Mouse (Mus musculus): ENCODE data around the gene Map1lc3b. TPM values are rescaled to one million over a fixed set of nuclear protein-coding genes. Genes with fewer than 3 reads are reported as not detected.
"Not testable (repeated sequence)": the region's sequence is repeated elsewhere in the genome, so short reads cannot be mapped to it uniquely, and the experiment has no call there.

Gene Map1lc3b
- polyA plus RNA-seq, 1 experiment from 2014 or later, result 211 TPM

DNA sequence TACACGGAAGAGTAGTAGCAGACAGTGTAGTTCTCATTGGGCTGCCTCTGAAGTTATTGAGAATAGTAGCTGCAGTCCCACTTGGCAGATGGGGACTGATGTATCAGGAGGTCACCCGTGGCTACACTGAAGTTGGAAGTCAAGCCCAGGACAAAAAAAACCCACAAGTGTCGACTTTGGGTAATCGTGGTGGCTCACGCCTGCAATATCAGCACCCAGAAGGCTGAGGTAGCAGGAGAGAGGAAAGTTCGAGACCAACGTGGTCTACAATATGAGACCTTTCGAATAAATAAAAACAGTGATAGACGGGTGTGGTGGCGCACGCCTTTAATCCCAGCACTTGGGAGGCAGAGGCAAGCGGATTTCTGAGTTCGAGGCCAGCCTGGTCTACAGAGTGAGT is 5.4 kb upstream of the Map1lc3b start:
- ATAC-seq (ENCODE audit: low FRiP score, low TSS enrichment), result no peak
- Histone ChIP-seq H3K36me3 (ENCODE audit: insufficient read depth, low read length) (no peaks in the 10 kb centered on the region), H3K27ac (ENCODE audit: low read length) (no peak overlapping the region), H3K27me3 (ENCODE audit: insufficient read depth, low read length) (no peaks in the 10 kb centered on the region), H3K4me2 (replicated peaks; ENCODE audit: low read depth, low read length) (peak overlapping the region; percentile 61), H3K9me3 (ENCODE audit: low read length) (no peaks in the 10 kb centered on the region), H3K4me1 (ENCODE audit: insufficient read depth, low read length) (peaks cover 13% of the 10 kb centered on the region; the same call in 1 of the 2 replicates), H3K9ac (replicated peaks; ENCODE audit: low read length) (peak overlapping the region; percentile 77), H3K4me3 (ENCODE audit: low read length) (peak overlapping the region; percentile 67)
- WGBS, result 47% methylated on average over 13 of the region's 13 CpGs

DNA sequence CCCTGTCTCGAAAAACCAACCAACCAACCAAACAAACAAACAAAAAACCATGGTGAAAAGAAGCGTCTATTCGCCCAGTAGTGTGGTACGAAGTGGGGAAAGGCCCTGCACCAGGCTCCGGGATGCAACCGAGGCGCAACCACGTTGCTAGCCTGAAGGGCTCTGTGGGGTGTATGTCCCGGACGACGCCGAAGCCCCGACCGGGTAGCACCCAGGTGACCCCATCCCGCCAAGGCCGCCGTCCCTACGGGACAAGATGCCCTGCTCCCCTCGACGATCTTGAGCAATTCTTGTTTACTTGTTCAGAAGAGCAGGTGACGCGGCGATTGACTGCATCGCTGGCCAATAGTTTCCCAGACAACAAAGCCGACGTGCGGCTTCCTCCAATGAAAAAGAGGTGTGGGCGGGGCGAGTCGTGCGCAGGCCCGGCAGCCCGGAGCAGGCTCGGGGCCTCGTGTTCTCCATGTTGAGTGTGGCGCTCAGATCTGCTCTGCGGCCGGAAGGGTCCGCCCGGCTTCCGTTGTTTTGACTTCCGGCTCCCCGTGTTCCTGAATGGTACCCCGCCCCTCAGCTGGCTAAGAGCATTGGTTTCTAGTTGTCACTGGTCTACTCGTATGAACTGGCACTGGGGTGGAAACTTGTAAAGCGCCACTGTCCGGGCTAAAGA is 4.9 kb upstream of the Map1lc3b start:
- no peaks in the 10 kb centered on the region for H3K36me3 ChIP-seq (ENCODE audit: insufficient read depth, low read length)
- ATAC-seq (ENCODE audit: low FRiP score, low TSS enrichment), result peak; percentile 95
- peak overlapping the region; percentile 67 for H3K4me3 ChIP-seq (ENCODE audit: low read length)
- H3K9ac ChIP-seq (replicated peaks; ENCODE audit: low read length), result peak overlapping the region; percentile 77
- peaks cover 15% of the 10 kb centered on the region; the same call in 1 of the 2 replicates for H3K4me1 ChIP-seq (ENCODE audit: insufficient read depth, low read length)
- H3K4me2 ChIP-seq (replicated peaks; ENCODE audit: low read depth, low read length), result peak overlapping the region; percentile 66
- 0 out of 2 replicates have a peak overlapping the region, but pooled peaks have one; percentile 39 for H3K27ac ChIP-seq (ENCODE audit: low read length)
- no peaks in the 10 kb centered on the region for H3K9me3 ChIP-seq (ENCODE audit: low read length)
- WGBS, result 2% methylated on average over 47 of the region's 47 CpGs
- H3K27me3 ChIP-seq (ENCODE audit: insufficient read depth, low read length), result no peaks in the 10 kb centered on the region

DNA sequence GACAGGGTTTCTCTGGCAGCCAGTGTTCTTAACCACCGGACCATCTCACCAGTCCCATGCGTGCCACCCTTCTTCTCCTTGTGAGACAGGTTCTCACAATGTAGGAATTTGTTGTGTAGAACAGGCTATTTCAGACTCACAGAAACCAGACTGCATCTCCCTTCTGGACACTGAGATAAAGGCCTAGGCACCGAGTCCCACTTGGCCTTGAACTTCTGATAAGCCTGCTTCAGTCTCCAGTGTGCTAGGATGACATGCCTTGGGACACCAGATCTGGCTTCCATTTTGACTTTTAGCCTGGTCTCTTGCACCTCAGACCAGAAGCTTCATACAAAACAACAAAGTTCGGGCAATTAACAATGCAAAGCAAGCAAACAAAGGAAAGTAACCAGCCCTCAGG is 1.4 kb upstream of the Map1lc3b start:
- 85% methylated on average over 4 of the region's 4 CpGs for WGBS
- no peak overlapping the region for H3K9ac ChIP-seq (replicated peaks; ENCODE audit: low read length)
- no peaks in the 10 kb centered on the region for H3K9me3 ChIP-seq (ENCODE audit: low read length)
- peaks cover 26% of the 10 kb centered on the region for H3K4me1 ChIP-seq (ENCODE audit: insufficient read depth, low read length)
- no peak for ATAC-seq (ENCODE audit: low FRiP score, low TSS enrichment)
- no peak overlapping the region for H3K27ac ChIP-seq (ENCODE audit: low read length)
- H3K36me3 ChIP-seq (ENCODE audit: insufficient read depth, low read length), result no peaks in the 10 kb centered on the region
- H3K27me3 ChIP-seq (ENCODE audit: insufficient read depth, low read length), result no peaks in the 10 kb centered on the region
- no peak overlapping the region for H3K4me3 ChIP-seq (ENCODE audit: low read length)
- H3K4me2 ChIP-seq (replicated peaks; ENCODE audit: low read depth, low read length), result no peak overlapping the region

DNA sequence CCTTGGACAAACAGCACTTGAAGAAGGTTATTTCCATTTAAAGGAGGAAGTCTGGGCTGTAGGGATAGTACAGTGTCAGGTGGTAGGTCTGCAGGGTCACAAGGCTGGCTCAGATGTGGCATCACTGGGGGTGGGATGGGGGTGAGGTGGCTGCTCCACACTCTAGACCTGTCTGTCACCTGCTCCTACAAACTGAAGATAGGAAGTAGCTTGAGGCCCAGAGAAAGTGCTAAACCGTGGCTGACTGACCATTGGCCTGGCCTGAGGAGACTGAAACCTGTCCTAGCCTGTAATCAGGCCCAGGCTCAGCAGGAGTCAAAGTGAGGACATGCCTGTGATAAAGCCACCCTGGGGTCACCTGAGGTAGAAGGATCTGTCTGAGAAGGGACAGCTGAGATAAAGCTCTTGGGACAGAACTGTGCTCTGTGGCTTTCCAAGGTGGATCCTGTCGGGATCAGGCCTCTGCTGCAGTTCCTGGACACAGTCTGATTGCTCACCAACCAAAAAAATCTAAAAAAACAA is 895 bp upstream of the Map1lc3b start:
- no peaks in the 10 kb centered on the region for H3K27me3 ChIP-seq (ENCODE audit: insufficient read depth, low read length)
- H3K27ac ChIP-seq (ENCODE audit: low read length), result no peak overlapping the region
- WGBS, result 42% methylated on average over 2 of the region's 2 CpGs
- H3K4me3 ChIP-seq (ENCODE audit: low read length), result no peak overlapping the region
- no peak overlapping the region; the same call in 1 of the 2 replicates for H3K9ac ChIP-seq (replicated peaks; ENCODE audit: low read length)
- no peak for ATAC-seq (ENCODE audit: low FRiP score, low TSS enrichment)
- peak overlapping the region; percentile 71; the same call in 1 of the 2 replicates for H3K4me2 ChIP-seq (replicated peaks; ENCODE audit: low read depth, low read length)
- H3K36me3 ChIP-seq (ENCODE audit: insufficient read depth, low read length), result peaks cover under 1% of the 10 kb centered on the region; the same call in 1 of the 2 replicates
- H3K4me1 ChIP-seq (ENCODE audit: insufficient read depth, low read length), result peaks cover 26% of the 10 kb centered on the region
- no peaks in the 10 kb centered on the region for H3K9me3 ChIP-seq (ENCODE audit: low read length)

DNA sequence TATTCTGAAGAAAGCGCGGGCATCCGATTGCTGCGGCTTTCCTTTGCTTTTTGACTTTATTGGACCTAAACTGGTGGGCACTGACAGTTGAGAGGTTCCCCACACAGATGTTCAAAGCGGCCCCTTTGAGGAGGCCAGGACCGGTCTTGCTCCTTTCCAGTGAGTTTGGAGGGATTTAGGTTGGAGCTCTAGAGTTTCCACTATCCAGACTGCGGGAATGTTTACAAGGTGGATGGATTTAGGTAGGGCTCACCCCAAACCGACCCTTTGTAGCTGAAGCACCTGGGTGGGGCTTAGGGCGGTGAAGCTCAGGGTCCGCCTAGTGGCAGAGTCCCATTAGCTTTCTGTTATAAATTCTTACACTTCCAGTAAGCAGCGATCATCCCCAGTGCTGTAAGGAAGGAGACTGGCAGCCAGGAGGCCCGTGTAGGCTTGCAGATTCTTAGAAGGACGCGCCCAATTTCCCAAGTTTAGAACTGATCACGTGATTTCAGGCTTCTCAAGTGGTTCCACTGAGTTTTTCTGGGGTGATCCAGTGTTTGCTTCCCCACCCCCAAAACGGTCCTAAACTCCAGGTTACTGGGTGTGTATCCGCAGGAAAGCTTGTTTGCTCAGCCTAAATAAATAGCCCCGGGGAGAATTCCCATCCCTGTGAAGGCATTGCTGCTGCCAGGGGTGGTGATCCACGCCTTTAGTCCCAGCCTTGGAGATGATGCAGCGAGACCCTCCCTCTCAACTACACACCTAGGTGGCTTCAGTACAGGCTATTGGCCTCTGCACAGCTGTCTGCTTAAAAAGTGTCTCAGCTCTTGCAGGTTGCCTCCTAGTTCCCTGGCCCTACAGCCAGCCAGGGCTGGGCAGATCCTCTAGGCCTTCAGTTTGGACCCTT is 1.3 kb downstream of the Map1lc3b start:
- WGBS, result 12% methylated on average over 20 of the region's 20 CpGs
- ATAC-seq (ENCODE audit: low FRiP score, low TSS enrichment), result peak; percentile 33; the same call in 1 of the 2 replicates
- no peaks in the 10 kb centered on the region for H3K9me3 ChIP-seq (ENCODE audit: low read length)
- H3K27me3 ChIP-seq (ENCODE audit: insufficient read depth, low read length), result no peaks in the 10 kb centered on the region
- H3K4me2 ChIP-seq (replicated peaks; ENCODE audit: low read depth, low read length), result peak overlapping the region; percentile 71
- peaks cover 15% of the 10 kb centered on the region for H3K4me1 ChIP-seq (ENCODE audit: insufficient read depth, low read length)
- peak overlapping the region; percentile 85 for H3K9ac ChIP-seq (replicated peaks; ENCODE audit: low read length)
- peak overlapping the region; percentile 32; the same call in 1 of the 2 replicates for H3K27ac ChIP-seq (ENCODE audit: low read length)
- peaks cover 17% of the 10 kb centered on the region for H3K36me3 ChIP-seq (ENCODE audit: insufficient read depth, low read length)
- peak overlapping the region; percentile 86 for H3K4me3 ChIP-seq (ENCODE audit: low read length)

DNA sequence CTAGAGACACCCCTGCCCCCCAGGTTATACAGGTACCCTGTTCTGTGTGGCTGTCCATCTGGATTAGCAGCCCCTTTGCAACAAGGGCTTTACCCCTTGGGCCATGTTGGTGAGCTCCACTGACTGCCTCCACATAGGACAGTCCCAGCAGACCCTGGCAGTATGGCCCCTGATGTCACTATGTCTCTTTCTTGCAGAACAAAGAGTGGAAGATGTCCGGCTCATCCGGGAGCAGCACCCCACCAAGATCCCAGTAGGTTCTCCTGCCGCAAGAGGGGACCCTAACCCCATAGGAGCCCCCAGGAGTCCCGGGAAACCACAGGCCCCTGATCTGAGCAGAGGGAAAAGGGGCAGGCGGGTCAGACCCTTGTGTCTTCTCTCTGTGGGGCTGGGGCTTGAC is 3.1 kb downstream of the Map1lc3b start:
- 89% methylated on average over 5 of the region's 5 CpGs for WGBS
- H3K4me2 ChIP-seq (replicated peaks; ENCODE audit: low read depth, low read length), result no peak overlapping the region
- H3K9me3 ChIP-seq (ENCODE audit: low read length), result no peaks in the 10 kb centered on the region
- no peak overlapping the region for H3K27ac ChIP-seq (ENCODE audit: low read length)
- H3K36me3 ChIP-seq (ENCODE audit: insufficient read depth, low read length), result peaks cover 31% of the 10 kb centered on the region
- peaks cover 15% of the 10 kb centered on the region for H3K4me1 ChIP-seq (ENCODE audit: insufficient read depth, low read length)
- ATAC-seq (ENCODE audit: low FRiP score, low TSS enrichment), result no peak
- H3K4me3 ChIP-seq (ENCODE audit: low read length), result no peak overlapping the region
- no peak overlapping the region for H3K9ac ChIP-seq (replicated peaks; ENCODE audit: low read length)
- no peaks in the 10 kb centered on the region for H3K27me3 ChIP-seq (ENCODE audit: insufficient read depth, low read length)

DNA sequence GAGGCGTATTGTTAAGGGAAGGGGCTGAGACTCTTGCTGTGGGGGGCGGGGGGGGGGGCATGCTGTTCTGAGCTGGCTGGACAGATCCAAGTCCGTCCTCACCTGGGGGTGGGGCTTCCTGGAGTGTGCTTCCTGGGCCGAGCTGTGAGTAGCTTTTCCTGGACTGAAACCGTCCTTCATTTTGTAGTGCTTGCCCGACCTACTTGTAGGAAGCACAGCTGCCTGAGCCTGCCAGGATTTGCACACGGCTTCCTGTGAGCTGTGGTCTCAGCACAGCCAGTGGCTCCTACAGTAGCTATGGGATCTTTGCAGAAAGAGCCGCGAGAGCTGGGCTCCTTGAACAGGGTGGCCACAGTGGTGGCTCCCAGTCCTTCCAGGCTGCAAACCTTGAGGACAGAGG is 3.8 kb downstream of the Map1lc3b start:
- no peak for ATAC-seq (ENCODE audit: low FRiP score, low TSS enrichment)
- Histone ChIP-seq H3K36me3 (ENCODE audit: insufficient read depth, low read length) (peaks cover 31% of the 10 kb centered on the region), H3K27me3 (ENCODE audit: insufficient read depth, low read length) (no peaks in the 10 kb centered on the region), H3K4me2 (replicated peaks; ENCODE audit: low read depth, low read length) (no peak overlapping the region), H3K4me3 (ENCODE audit: low read length) (no peak overlapping the region), H3K27ac (ENCODE audit: low read length) (no peak overlapping the region), H3K4me1 (ENCODE audit: insufficient read depth, low read length) (peaks cover 15% of the 10 kb centered on the region), H3K9me3 (ENCODE audit: low read length) (no peaks in the 10 kb centered on the region), H3K9ac (replicated peaks; ENCODE audit: low read length) (no peak overlapping the region)
- 77% methylated on average over 9 of the region's 9 CpGs for WGBS

DNA sequence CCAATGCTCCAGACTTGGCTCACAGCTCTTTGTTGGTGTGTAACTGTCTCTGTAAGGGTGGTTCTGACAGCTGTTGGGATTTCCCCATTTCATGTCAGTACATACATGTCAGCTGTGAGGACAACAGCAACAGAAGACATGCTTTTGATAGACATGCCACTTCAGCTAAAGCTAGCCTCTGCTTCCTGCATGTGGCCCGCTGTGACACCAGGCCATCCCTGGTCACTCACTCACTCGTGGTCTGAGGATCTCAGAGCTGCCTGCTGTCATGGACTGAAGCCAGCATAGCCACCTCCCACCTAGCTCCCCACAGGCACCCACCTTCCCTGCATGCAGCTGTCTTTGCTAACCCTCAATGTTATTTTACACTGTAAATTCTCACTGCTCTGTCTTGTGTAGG is 7.3 kb downstream of the Map1lc3b start:
- not testable (repeated sequence) for H3K4me2 ChIP-seq (replicated peaks; ENCODE audit: low read depth, low read length); H3K27me3 ChIP-seq (ENCODE audit: insufficient read depth, low read length); H3K4me3 ChIP-seq (ENCODE audit: low read length); H3K27ac ChIP-seq (ENCODE audit: low read length); H3K9me3 ChIP-seq (ENCODE audit: low read length); H3K9ac ChIP-seq (replicated peaks; ENCODE audit: low read length); H3K4me1 ChIP-seq (ENCODE audit: insufficient read depth, low read length); ATAC-seq (ENCODE audit: low FRiP score, low TSS enrichment)
- H3K36me3 ChIP-seq (ENCODE audit: insufficient read depth, low read length), result peaks cover 57% of the 10 kb centered on the region
- WGBS, result 77% methylated on average over 2 of the region's 2 CpGs

DNA sequence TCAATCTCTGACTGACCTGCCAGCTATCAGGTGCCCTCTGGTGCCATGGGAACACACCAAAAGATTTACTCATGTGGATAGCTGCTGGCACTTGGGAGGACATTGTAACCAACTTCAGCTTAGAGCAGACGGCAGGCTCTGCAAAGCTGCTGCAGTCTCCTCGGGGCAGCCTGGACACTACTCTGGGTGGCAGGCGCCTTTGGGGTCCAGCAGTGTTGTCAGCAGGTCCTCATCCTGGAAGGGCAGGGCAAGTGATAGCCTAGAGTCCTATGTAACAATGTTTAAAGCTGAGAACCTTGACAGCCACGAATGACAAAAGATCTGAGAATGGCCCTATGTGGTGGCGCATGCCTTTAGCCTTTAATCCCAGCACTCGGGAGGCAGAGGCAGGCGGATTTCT is 8.0 kb downstream of the Map1lc3b start:
- H3K4me3 ChIP-seq (ENCODE audit: low read length), result no peak overlapping the region

More for the DNA sequence above, 8.0 kb downstream of the Map1lc3b start:
- Histone ChIP-seq H3K4me1 (ENCODE audit: insufficient read depth, low read length) (no peaks in the 10 kb centered on the region), H3K27me3 (ENCODE audit: insufficient read depth, low read length) (no peaks in the 10 kb centered on the region), H3K27ac (ENCODE audit: low read length) (no peak overlapping the region), H3K9ac (replicated peaks; ENCODE audit: low read length) (no peak overlapping the region), H3K4me2 (replicated peaks; ENCODE audit: low read depth, low read length) (no peak overlapping the region), H3K36me3 (ENCODE audit: insufficient read depth, low read length) (peaks cover 63% of the 10 kb centered on the region), H3K9me3 (ENCODE audit: low read length) (no peaks in the 10 kb centered on the region)
- WGBS, result 91% methylated on average over 7 of the region's 7 CpGs
- no peak for ATAC-seq (ENCODE audit: low FRiP score, low TSS enrichment)

Data from kidney, embryonic 16.5 days (tissue).